Mouse (Mus musculus) spleen, adult 2 months (tissue): ENCODE data around the gene Sag. TPM values are rescaled to one million over a fixed set of nuclear protein-coding genes. Genes with fewer than 3 reads are reported as not detected.

Experiments
- DNase-seq, 2 experiments: peaks; one replicate each; pipeline versions ENCODE4 v3.0.0 to v3.0.0-alpha.2; 2012 to 2021; ENCODE audit warnings: low spot score in 2 of 2, low read depth in 1 of 2
- H3K27ac ChIP-seq: fragments of 200-500 bp; 2 replicates; pipeline ENCODE4 v1.5.1; 2012; ENCODE audit warnings: low read length, inconsistent platforms; ENCODE audit not compliant: insufficient read depth
- H3K27me3 ChIP-seq: fragments of 200-500 bp; 2 replicates; pipeline ENCODE4 v1.6.1; 2012; ENCODE audit warnings: mild to moderate bottlenecking, moderate library complexity, low read length, inconsistent platforms; ENCODE audit not compliant: control insufficient read depth, insufficient read depth
- H3K36me3 ChIP-seq: fragments of 200-500 bp; 2 replicates; pipeline ENCODE4 v1.6.1; 2012; ENCODE audit warnings: mild to moderate bottlenecking, low read length, inconsistent platforms; ENCODE audit not compliant: control insufficient read depth, insufficient read depth
- H3K4me1 ChIP-seq: fragments of 200-500 bp; 2 replicates; pipeline ENCODE4 v1.6.1; 2011; ENCODE audit warnings: inconsistent platforms; ENCODE audit not compliant: control insufficient read depth, insufficient read depth, insufficient read length
- H3K4me3 ChIP-seq: fragments of 200-500 bp; 2 replicates; pipeline ENCODE4 v1.5.1; 2011; ENCODE audit warnings: mild to moderate bottlenecking, inconsistent platforms; ENCODE audit not compliant: insufficient read depth, insufficient read length; ENCODE audit errors: extremely low read depth
- CTCF ChIP-seq: fragments of 200-500 bp; IDR thresholded peaks from 2 replicates; pipeline ENCODE4 v1.5.1; 2011; ENCODE audit warnings: mild to moderate bottlenecking, inconsistent platforms; ENCODE audit not compliant: insufficient read depth, insufficient read length, insufficient replicate concordance; ENCODE audit errors: extremely low read depth
- POLR2A ChIP-seq: fragments of 200-500 bp; IDR thresholded peaks from 2 replicates; pipeline ENCODE4 v1.6.1; 2011; ENCODE audit warnings: low read depth, low read length, inconsistent platforms
- WGBS: fragments of 180-500 bp; shearing (Covaris S2); methylation state at CpG from one replicate; pipeline ENCODE4 v1.1.7; 2018; 5-methylcytosine and 5-hydroxymethylcytosine counted together
- polyA plus RNA-seq: library from polyadenylated mRNA; depleted of rRNA; stranded (reverse); fragments of >200 nt; gene quantifications from 2 replicates; pipeline ENCODE4 v1.2.3, GENCODE M21; 2012; rRNA removed

The Sag gene
- polyA plus RNA-seq, 1 experiment, result 0.57 TPM

DNA sequence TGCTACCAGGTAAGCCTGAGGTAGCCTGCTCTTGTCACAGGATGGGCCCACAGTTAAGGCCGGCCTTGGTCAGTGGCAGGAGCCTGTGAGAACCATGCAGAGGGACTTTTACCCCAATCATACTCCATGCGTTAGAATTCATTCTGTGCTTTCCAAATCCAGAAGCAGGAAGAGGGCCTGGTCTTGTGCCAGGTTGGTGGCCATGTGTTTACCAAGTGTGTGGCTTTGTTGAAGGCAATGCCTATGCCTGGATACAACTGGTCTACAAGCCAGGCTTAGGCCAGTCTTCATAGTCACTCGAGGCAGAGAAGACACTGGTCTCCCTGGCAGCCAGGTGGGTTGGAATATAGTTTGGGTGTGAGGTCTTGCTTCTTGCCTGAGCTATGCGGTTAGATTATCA, 88.2 kb downstream of the Sag start:
- WGBS, result 87% methylated on average over 4 of the region's 4 CpGs
- peaks cover 6% of the 10 kb centered on the region for H3K36me3 ChIP-seq
- no peak for TF ChIP-seq CTCF
- peaks cover 7% of the 10 kb centered on the region for H3K4me1 ChIP-seq
- no peak for DNase-seq
- H3K4me3 ChIP-seq, result no peak overlapping the region
- H3K27ac ChIP-seq, result no peak overlapping the region
- no peaks in the 10 kb centered on the region for H3K27me3 ChIP-seq

DNA sequence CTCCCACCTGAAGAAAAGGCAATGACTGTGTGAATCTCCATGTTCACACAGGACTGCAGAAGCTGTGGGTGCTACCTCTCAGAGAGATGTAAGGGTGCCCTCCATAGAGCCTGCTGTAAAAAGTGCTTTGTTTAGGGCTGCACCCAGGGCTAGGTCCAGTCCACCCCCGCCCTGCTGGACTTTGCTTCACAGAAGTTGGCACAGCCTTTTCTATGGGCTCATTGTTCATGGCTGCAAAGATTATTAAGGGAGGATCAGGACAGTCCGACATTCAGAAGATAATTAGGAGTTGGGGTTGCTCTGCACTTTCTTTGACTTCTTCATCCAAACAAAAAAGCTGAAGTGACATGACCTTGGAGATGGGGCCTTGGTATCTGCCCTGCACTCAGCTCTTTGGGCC, 89.0 kb downstream of the Sag start:
- no peaks in the 10 kb centered on the region for H3K27me3 ChIP-seq
- 98% methylated on average over 2 of the region's 2 CpGs for WGBS
- no peak overlapping the region for H3K27ac ChIP-seq
- DNase-seq, result no peak
- TF ChIP-seq CTCF (no peak), POLR2A (no peak)
- H3K36me3 ChIP-seq, result peaks cover 5% of the 10 kb centered on the region
- peaks cover 7% of the 10 kb centered on the region; the same call in 1 of the 2 replicates for H3K4me1 ChIP-seq
- no peak overlapping the region for H3K4me3 ChIP-seq

DNA sequence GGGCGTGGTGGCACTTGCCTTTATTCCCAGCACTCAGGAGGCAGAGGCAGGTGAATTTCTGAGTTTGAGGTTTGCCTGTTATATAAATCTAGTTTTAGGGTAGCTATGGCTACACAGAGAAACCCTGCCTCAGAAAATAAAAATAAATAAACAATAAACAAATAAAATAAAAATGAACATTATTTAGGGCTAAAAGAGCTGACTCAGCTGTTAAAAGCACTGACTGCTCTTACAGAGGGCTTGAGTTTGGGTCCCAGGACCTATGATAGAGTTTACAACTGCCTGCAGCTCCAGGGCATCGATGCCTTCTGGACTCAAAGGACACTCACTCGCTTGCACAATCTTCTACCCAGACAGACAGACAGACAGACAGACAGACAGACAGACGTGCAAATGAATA, 89.9 kb downstream of the Sag start:
- peaks cover 7% of the 10 kb centered on the region; the same call in 1 of the 2 replicates for H3K4me1 ChIP-seq
- no peak for DNase-seq
- no peak for TF ChIP-seq CTCF
- no peak for TF ChIP-seq POLR2A
- 91% methylated on average over 4 of the region's 4 CpGs for WGBS
- H3K4me3 ChIP-seq, result no peak overlapping the region
- H3K36me3 ChIP-seq, result peaks cover 3% of the 10 kb centered on the region
- no peaks in the 10 kb centered on the region for H3K27me3 ChIP-seq
- H3K27ac ChIP-seq, result no peak overlapping the region

Other genes starting within 250 kb of the Sag start
- 0.09 and 0.22 TPM in 2 replicates for gene Ngef, start 229.8 kb upstream of the Sag start, polyA plus RNA-seq
- gene Inpp5d, start 183.4 kb upstream of the Sag start, polyA plus RNA-seq, result 204 and 282 TPM in 2 replicates
- gene Atg16l1, start 47.8 kb upstream of the Sag start, polyA plus RNA-seq, result 17.8 and 18.7 TPM in 2 replicates
- 62.4 and 69.4 TPM in 2 replicates for gene Dgkd, start 49.6 kb downstream of the Sag start, polyA plus RNA-seq
- 3.3 TPM in 2 replicates for gene Usp40, start 204.9 kb downstream of the Sag start, polyA plus RNA-seq